In genomic region chr4:133603056-133603455, GRCm38 (mm10) we compare ENCODE assay signal across 14 mouse cellular contexts. TPM values are rescaled to one million over a fixed set of nuclear protein-coding genes. Genes with fewer than 3 reads are reported as not detected.
"Had no signal": no experiment of that assay in that cellular context is flagged by ENCODE, and none has a peak within 500 bp of the region (broad histone marks: within the 10 kb centered on the region; RNA-seq: fewer than 3 reads in every experiment).

No protein-coding gene starts in this region.

- H3K9me3 ChIP-seq: liver, embryonic 12.5 days; midbrain, embryonic 13.5 days had no signal

- ATAC-seq: liver, embryonic 12.5 days; midbrain, embryonic 13.5 days had no signal

- DNase-seq: kidney, adult 11 months; kidney, adult 9 months; kidney, postnatal 4 days; left cerebral cortex, postnatal 4 days; lung, embryonic 14.5 days; thymus, adult 2 months; thymus, postnatal 25 days had no signal

- H3K4me2 ChIP-seq: liver, embryonic 12.5 days; lung, embryonic 14.5 days; midbrain, embryonic 13.5 days had no signal

- H3K27ac ChIP-seq: kidney, postnatal 0 days; layer of hippocampus, adult 2 months; liver, embryonic 12.5 days; midbrain, embryonic 13.5 days had no signal

- H3K4me3 ChIP-seq: layer of hippocampus, adult 2 months; liver, embryonic 12.5 days; midbrain, embryonic 13.5 days; myocyte had no signal

- H3K9ac ChIP-seq: liver, embryonic 12.5 days; lung, embryonic 14.5 days; midbrain, embryonic 13.5 days had no signal

RNA-seq across cellular contexts. Expression of gene Nr0b2, which starts 49.9 kb away (rescaled TPM):
- polyA plus RNA-seq: lung, embryonic 14.5 days; midbrain, embryonic 13.5 days; myocyte; neural tube, embryonic 11.5 days; urinary bladder, adult 2 months had no signal
